Mouse (Mus musculus) bone marrow macrophage, adult 2 months (primary cell): ENCODE measurements around the gene Cd53.

Experiments used
- CTCF ChIP-seq: IDR thresholded peaks from 2 replicates; pipeline ENCODE4 v1.5.1; 2012; ENCODE audit warnings: low read depth, mild to moderate bottlenecking, low read length, moderate library complexity
- POLR2A ChIP-seq: IDR thresholded peaks from 2 replicates; pipeline ENCODE4 v1.6.1; 2012; ENCODE audit warnings: mild to moderate bottlenecking, low read depth, low read length, borderline replicate concordance

DNA sequence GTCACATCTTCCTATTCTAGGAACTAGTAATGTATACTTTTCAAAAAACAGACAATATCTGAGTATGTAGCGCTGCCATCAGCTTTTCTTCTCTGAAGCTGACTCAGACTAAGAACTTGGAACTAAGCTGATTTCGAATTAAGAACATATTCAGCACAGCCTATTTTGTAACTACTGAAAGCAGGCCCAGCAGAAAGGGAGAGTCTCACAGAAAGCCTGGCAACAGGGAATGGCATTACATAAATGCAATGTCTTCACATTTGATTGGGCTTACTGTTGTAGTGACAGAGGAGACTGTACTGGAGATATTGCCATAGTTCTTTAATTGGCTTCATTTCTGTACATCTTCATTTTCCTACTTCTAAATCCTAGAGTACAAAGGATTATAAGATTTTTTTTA is 27.7 kb upstream of the Cd53 start:
- TF ChIP-seq CTCF (no peak), POLR2A (no peak)
